Mouse (Mus musculus) embryonic fibroblast, embryonic 13.5 days (primary cell): Measurements from ENCODE around the gene Dus3l. TPM values are rescaled to one million over a fixed set of nuclear protein-coding genes. Genes with fewer than 3 reads are reported as not detected.

Experiments
- H3K27ac ChIP-seq: 2 replicates; pipeline ENCODE4 v1.5.1; 2012; ENCODE audit warnings: low read length, control low read depth, inconsistent platforms; ENCODE audit not compliant: insufficient read depth
- H3K4me1 ChIP-seq: 2 replicates; pipeline ENCODE4 v1.6.1; 2011; ENCODE audit warnings: low read length; ENCODE audit not compliant: control insufficient read depth, insufficient read depth
- H3K4me3 ChIP-seq: 2 replicates; pipeline ENCODE4 v1.5.1; 2011; ENCODE audit warnings: mild to moderate bottlenecking, control low read depth, low read length; ENCODE audit not compliant: insufficient read depth
- CTCF ChIP-seq: IDR thresholded peaks from 2 replicates; pipeline ENCODE4 v1.5.1; 2011; ENCODE audit warnings: mild to moderate bottlenecking, control low read depth, low read length, moderate library complexity, borderline replicate concordance; ENCODE audit not compliant: insufficient read depth
- POLR2A ChIP-seq: IDR thresholded peaks from 2 replicates; pipeline ENCODE4 v1.6.1; 2011; ENCODE audit warnings: low read depth, mild to moderate bottlenecking, control low read depth, low read length, moderate library complexity
- polyA plus RNA-seq: library from polyadenylated mRNA; stranded (reverse); fragments of >200 nt; gene quantifications from 2 replicates; pipeline ENCODE4 v1.2.4, GENCODE M21; 2011; ENCODE audit warnings: low read depth; ENCODE audit not compliant: missing spikeins, insufficient read length

Dus3l gene
- polyA plus RNA-seq, 1 experiment = 17.4 TPM

DNA sequence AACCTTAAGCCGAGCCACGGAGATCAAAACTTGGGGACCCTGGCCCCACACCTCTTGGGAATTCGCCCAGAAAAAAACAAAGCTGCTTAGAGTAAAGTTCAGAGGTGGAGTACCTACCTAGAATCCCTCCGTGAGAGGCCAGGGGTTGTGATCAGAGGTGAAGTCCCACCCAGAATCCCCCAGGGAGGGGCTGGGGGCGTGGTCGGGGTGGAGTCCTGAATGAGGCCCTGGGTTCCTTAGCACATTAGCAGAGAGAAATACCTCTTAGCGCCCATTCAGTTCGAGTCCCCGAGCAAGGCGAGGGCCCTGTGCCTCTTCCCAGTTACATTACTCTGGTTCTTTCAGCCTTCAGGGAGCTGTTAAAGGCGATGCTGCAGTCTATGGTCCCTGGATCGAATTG, 36.9 kb upstream of the Dus3l start:
- Histone ChIP-seq H3K27ac (no peak overlapping the region), H3K4me3 (no peak overlapping the region), H3K4me1 (no peaks in the 10 kb centered on the region)
- TF ChIP-seq POLR2A = no peak
- no peak for TF ChIP-seq CTCF

- Histone ChIP-seq H3K27ac (no peak overlapping the region), H3K4me3 (no peak overlapping the region), H3K4me1 (no peaks in the 10 kb centered on the region)
- no peak for TF ChIP-seq CTCF
- no peak for TF ChIP-seq POLR2A
Observed at GRCm38 (mm10) chr17:56728117-56728516, 36.4 kb upstream of the Dus3l start.

GRCm38 (mm10) chr17:56729151-56729550, 35.4 kb upstream of the Dus3l start:
- H3K27ac ChIP-seq = no peak overlapping the region
- TF ChIP-seq CTCF (no peak), POLR2A (no peak)
- no peak overlapping the region for H3K4me3 ChIP-seq
- H3K4me1 ChIP-seq = no peaks in the 10 kb centered on the region

DNA sequence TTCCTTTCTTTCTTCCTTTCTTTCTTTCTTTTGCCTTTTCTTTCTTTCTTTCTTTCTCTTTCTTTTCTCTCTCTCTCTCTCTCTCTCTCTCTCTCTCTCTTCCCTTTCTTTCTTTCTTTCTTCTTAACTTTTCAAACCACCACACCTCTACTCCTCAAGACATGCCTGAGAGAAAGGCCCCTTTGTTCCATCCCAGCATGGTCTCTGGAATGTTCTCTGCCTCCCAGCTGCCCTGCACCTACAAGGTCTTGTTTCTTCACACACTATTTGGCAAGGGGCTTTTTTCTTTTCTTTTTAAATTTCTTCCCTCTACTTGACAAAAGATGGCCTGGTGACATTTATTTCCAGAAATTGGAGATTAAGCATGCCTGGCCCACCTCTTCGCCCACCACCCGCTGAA, 34.9 kb upstream of the Dus3l start:
- Histone ChIP-seq H3K27ac (no peak overlapping the region), H3K4me1 (no peaks in the 10 kb centered on the region), H3K4me3 (no peak overlapping the region)
- TF ChIP-seq POLR2A (no peak), CTCF (no peak)

- no peak for TF ChIP-seq CTCF
- no peak for TF ChIP-seq POLR2A
- H3K4me1 ChIP-seq = no peaks in the 10 kb centered on the region
Observed at GRCm38 (mm10) chr17:56736534-56736933, 28.0 kb upstream of the Dus3l start.

GRCm38 (mm10) chr17:56738221-56738620, 26.3 kb upstream of the Dus3l start:
- no peak for TF ChIP-seq CTCF
- TF ChIP-seq POLR2A = no peak
- no peaks in the 10 kb centered on the region for H3K4me1 ChIP-seq

More at GRCm38 (mm10) chr17:56736534-56736933, 28.0 kb upstream of the Dus3l start:
- H3K4me3 ChIP-seq = no peak overlapping the region
- H3K27ac ChIP-seq = no peak overlapping the region

GRCm38 (mm10) chr17:56740118-56740787, 24.3 kb upstream of the Dus3l start:
- no peak overlapping the region for H3K4me3 ChIP-seq
- no peak for TF ChIP-seq POLR2A
- no peak for TF ChIP-seq CTCF

More at GRCm38 (mm10) chr17:56738221-56738620, 26.3 kb upstream of the Dus3l start:
- Histone ChIP-seq H3K4me3 (no peak overlapping the region), H3K27ac (no peak overlapping the region)

DNA sequence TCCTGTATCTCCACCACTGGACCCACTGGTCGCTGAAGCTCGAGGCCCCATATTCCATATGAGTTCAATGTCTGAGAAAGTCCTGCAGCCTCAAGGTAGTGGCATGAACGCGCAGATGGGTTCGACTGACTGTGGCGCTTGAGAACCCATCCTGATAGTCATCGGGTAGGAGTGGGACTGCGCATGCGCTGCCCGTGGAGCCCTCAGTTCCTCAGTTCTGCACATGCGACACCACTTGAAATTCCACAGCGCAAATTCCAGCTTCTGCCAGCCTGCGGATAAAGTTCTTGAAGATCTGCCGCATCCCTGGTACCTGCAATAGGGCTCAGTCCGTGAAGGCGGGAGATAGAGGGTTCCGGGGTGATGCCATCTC, 23.8 kb upstream of the Dus3l start:
- TF ChIP-seq CTCF = no peak
- no peak for TF ChIP-seq POLR2A
- Histone ChIP-seq H3K27ac (no peak overlapping the region), H3K4me1 (no peaks in the 10 kb centered on the region), H3K4me3 (no peak overlapping the region)

More at GRCm38 (mm10) chr17:56740118-56740787, 24.3 kb upstream of the Dus3l start:
- no peaks in the 10 kb centered on the region for H3K4me1 ChIP-seq
- no peak overlapping the region for H3K27ac ChIP-seq

DNA sequence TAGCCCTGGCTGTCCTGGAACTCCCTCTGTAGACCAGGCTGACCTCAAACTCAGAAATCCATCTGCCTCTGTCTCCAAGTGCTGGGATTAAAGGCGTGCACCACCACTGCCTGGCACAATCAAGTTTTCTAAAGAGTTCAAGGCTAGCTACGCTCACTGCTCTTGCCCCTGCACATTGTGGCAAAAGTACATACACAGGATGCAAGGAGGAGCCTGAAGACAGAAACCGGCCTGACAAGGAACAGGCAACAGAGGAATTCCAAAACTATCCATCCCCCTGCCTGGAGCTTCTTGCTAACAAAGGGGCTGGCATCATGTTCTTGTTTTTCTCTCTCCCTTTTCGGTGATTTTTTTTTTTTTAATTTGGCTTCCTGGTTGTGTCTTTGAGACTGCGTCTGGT, 20.4 kb upstream of the Dus3l start:
- TF ChIP-seq CTCF (no peak), POLR2A (no peak)
- Histone ChIP-seq H3K4me3 (no peak overlapping the region), H3K4me1 (no peaks in the 10 kb centered on the region), H3K27ac (no peak overlapping the region)

DNA sequence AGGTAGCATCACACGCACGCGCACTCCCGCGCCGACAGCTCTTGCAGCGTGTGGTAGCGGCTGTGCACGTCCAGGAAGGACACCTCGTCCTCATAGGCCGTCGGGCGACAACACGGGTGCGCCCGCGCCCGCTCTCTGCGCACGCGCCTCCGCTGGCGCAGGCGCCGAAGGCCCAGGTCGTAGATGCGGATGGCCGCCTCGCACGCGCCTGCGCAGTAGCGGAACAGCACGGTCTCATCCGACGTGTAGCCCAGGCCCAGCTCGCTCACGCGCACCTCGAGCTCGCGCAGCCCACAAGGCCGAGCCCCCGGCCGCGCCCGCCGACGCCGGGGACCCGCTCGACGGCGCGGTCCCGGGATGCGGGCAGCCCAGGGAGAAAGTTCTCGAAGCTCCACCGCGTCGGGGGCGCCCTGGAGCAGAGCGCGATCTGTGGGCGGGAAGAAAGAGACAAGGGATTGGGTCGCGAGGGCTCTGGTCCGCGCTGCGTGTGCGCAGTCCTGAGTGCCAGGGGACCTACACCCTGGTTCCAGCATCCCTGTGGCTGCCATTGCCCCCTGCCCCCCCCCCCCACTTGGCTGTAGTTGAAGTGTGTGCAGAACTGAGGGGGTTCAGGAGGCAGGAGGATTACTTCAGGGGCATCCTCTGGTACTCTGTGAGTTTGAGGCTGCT, 13.0 kb upstream of the Dus3l start:
- H3K27ac ChIP-seq = no peak overlapping the region
- H3K4me3 ChIP-seq = no peak overlapping the region
- no peaks in the 10 kb centered on the region for H3K4me1 ChIP-seq
- TF ChIP-seq POLR2A (no peak), CTCF (no peak)
